Mouse (Mus musculus) yolk sac, embryonic 10.5 days (tissue): ENCODE measurements around the gene Nsmf.

Source experiments
- DNase-seq: peaks from one replicate; pipeline ENCODE4 v3.0.0-alpha.2; 2017; ENCODE audit warnings: low spot score

Gene Nsmf

GRCm38 (mm10) chr2:25054221-25055067 lies at the start of gene Nsmf:
Gene Nsmf, plus strand, starts transcription at chr2:25054355.
- DNase-seq: peak; percentile 87

- DNase-seq: no peak
Measured at GRCm38 (mm10) chr2:25006767-25007166, 47.4 kb upstream of the Nsmf start.

DNA sequence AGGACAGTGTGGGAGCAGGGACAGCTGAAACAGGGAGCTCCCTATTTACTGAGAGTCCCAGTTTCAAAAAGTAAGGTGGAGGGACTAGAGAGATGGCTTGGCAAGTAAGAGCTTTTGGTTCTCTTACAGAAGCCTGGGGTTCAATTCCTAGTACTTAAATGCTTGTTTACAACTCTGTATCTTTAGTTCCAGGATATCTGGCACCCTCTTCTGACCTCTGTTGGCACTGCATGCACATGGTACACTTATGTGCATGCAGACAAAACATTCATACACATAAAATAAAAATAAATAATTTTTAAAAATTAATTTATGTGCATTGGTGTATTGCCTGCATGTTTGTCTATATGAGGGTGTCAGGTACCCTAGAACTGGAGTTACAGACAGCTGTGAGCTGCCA lies 45.9 kb upstream of the Nsmf start:
- no peak for DNase-seq

DNA sequence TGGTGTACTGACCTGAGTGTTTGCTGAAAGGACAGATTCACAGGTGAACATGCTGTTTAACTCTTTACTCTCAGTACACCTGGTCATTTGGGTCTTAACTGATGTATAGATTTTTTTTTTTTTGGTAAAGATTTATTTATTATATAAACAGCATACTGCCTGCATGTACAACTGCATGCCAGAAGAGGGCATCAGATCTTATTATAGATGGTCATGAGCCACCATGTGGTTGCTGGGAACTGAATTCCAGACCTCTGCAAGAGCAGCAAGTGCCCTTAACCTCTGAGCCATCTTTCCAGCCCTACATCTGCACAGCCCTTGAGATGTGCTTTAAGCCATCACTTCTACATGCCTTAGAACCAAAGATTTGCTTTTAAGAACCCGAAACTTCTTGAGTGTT lies 31.5 kb upstream of the Nsmf start:
- DNase-seq: no peak

- no peak for DNase-seq
Measured at GRCm38 (mm10) chr2:25025109-25025508, 29.0 kb upstream of the Nsmf start.

GRCm38 (mm10) chr2:25034994-25035393 lies 19.2 kb upstream of the Nsmf start:
- DNase-seq: no peak

- DNase-seq: no peak
Measured at GRCm38 (mm10) chr2:25040089-25040488, 14.1 kb upstream of the Nsmf start.

DNA sequence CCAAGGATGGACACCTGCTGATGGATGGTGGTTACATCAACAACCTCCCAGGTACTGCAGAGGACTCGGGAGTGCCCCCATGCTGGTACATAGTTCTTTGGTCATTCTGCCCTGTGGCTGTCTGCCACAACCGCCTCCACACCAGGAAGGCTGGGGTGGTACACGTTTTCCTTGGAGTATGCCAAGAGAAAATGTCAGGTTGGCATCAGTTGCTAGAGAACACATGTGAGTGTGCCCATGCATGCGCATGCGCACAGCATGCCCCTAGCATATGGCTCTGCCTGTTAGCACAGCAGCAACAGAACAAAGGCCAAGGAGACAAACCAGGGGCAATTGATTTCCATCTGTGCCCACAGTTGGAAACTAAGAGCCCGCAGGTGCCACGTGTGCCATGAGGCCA lies 3.2 kb upstream of the Nsmf start:
- no peak for DNase-seq

GRCm38 (mm10) chr2:25051450-25051849 lies 2.7 kb upstream of the Nsmf start:
- DNase-seq: no peak

- no peak for DNase-seq
Measured at GRCm38 (mm10) chr2:25053101-25053500, 1.1 kb upstream of the Nsmf start.

DNA sequence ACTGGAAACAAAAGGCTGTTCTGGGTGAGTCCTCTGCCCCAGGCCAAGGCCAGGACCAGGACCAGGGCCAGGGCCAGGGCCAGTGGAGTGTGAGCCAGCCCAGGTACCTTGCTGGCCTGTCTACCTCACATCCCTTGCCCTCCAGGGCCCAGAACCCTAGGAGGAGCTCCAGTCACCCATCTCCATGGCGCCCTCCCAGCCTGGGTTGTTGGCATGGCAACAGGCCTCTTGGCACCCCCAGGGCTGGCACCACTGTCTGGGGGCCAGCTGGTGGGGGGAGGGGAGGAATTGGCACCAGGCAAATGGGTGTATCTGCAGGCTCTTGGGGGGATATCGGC lies 882 bp downstream of the Nsmf start:
- no peak for DNase-seq

- no peak for DNase-seq
Measured at GRCm38 (mm10) chr2:25055409-25056155, 1.4 kb downstream of the Nsmf start.

DNA sequence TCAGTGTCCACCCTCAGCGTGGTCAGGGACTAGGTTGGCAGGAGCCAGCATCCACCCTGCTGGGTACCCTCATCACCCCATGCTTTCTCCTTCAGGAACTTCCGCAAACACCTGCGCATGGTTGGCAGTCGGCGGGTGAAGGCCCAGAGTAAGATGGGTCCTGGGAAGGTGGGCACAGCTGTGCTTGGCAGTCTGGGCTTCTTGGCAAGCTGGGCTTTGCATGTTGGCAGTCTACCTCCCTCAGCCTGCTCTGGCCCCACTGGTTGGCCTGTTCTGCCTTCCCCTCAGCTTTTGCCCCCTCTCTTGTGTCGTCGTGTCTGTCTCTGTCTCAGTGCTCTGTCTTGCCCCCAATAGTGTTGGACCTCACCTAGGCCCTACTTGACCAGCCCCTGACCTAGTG lies 4.8 kb downstream of the Nsmf start:
- no peak for DNase-seq

- DNase-seq: no peak
Measured at GRCm38 (mm10) chr2:25063523-25063922, 9.4 kb downstream of the Nsmf start.

DNA sequence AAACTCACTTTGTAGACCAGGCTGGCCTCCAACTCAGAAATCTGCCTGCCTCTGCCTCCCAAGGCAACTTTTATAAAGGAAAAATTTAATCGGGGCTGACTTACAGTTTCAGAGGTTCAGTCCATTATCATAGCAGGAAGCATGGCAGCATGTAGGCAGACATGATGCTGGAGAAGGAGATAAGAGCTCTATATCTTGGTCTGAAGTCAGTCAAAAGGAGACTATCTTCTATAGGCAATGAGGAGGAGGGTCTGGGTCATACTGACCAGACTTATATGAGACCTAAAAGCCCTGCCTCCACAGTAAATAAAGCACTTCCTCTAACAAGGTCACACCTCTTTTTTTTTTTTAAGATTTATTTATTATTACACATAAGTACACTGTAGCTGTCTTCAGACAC lies 10.1 kb downstream of the Nsmf start:
- DNase-seq: no peak

GRCm38 (mm10) chr2:25065537-25065936 lies 11.4 kb downstream of the Nsmf start:
- no peak for DNase-seq

DNA sequence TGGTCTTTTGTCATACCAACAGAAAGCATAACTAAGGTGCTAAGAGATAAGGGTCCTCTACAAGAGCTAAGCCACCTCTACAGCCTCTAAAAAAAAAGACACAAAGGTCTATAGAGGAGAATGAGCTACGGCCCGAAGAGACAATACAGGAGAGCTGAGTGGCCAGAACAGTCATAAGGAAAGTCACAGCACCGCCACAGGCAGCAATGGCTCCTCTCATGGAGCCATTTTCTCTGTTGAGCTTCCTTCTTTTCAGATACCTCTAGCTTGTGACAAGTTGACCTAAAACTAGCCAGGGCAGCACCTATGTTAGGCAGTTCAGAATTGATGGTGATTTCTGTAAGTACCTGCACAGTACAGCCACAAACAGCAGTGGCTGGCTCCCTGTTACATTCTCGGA lies 12.4 kb downstream of the Nsmf start:
- no peak for DNase-seq

GRCm38 (mm10) chr2:25069537-25069936 lies 15.4 kb downstream of the Nsmf start:
- peak; percentile 7 for DNase-seq

GRCm38 (mm10) chr2:25072398-25072797 lies 18.2 kb downstream of the Nsmf start:
- no peak for DNase-seq

- no peak for DNase-seq
Measured at GRCm38 (mm10) chr2:25075506-25075905, 21.4 kb downstream of the Nsmf start.

DNA sequence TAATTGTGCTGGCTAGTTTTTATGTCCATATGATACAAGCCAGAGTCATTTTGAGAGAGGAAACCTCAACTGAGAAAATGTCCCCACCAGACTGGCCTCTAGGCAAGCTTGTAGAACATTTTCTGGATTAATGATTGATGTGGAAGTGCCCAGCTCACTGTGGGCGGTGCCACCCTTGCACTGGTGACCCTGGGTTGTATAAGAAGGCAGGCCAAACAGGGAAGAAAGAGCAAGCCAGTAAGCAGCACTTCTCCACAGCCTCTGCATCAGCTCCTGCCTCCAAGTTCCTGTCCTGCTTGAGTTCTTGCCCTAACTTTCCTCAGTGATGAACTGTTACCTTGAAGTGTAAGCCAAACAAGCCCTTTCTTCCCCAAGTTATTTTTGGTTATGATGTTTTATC lies 24.8 kb downstream of the Nsmf start:
- no peak for DNase-seq

- DNase-seq: peak; percentile 82
Measured at GRCm38 (mm10) chr2:25080076-25080475, 25.9 kb downstream of the Nsmf start, which contains the start of gene Entpd8. Gene Entpd8, plus strand, starts transcription at chr2:25080304.

GRCm38 (mm10) chr2:25083697-25084096 lies 29.5 kb downstream of the Nsmf start:
- DNase-seq: no peak
